Mouse (Mus musculus) layer of hippocampus, postnatal 10 days (tissue): ENCODE results near the gene Csnk2a1. TPM values are rescaled to one million over a fixed set of nuclear protein-coding genes. Genes with fewer than 3 reads are reported as not detected.
A peak's percentile ranks its signal among the peaks of the same experiment; 100 is the strongest.
"Not testable (repeated sequence)": the region's sequence is repeated elsewhere in the genome, so short reads cannot be mapped to it uniquely, and the experiment has no call there.

Experiments used
- DNase-seq, 2 experiments: peaks; one replicate each; pipeline ENCODE4 v3.0.0; 2021; ENCODE audit warnings: low spot score in 2 of 2
- long read RNA-seq: library from polyadenylated mRNA; stranded (forward); transcript quantifications from one replicate; pipeline ENCODE4 v2.0.0, GENCODE M21; 2023
- total RNA-seq, 2 experiments: library from RNA; stranded (reverse); gene quantifications; 2 replicates each; pipeline ENCODE4 v1.2.3; 2021

Gene Csnk2a1
- total RNA-seq: 100 to 1,000 TPM; 112 to 127 TPM
- long read RNA-seq, partial matches to known transcripts: 1 of 7 reads
- long read RNA-seq, other reads (novel, unspliced or antisense): 6 of 7 reads

DNA sequence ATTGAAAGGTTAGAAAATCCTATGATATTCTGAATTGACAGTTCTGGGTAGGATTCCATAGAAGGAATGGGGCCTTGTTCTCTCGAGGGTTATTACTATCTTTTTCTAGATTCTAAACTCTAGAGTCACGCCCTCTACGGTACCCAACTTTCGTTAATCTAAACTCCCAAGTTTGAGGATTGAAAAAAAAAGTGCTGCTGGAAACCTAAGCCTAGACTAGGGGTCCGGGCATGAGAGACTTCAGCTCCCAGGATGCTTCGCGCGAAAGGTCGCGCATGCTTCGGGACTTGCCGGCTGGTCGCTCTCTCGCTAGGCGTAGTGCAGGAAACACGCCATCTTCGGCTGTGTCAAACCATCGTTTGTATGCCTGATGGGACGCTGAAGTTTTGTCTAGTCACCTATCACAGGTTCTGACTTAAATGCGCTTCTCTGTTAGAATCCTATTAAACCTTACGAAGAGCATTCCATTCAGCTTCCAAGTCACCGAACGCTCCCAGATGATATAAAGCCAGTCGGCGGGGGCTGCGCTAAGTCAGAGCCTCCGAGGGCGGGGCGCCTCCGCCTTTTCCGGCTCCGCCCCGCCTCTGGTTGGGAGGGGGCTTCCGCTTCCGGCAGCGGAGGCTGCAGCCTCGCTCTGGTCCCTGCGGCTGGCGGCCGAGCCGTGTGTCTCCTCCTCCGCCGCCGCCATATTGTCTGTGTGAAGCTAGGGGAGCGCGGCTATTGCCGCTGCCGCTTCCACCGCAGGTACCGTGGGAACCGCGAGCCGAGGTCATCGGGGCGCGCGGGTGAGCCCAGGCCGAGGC is at the start of gene Csnk2a1:
Csnk2a1 (plus strand) TSS at position 592 of the 803 bp plus-strand sequence.
- DNase-seq: peak; percentile 87 to 93

GRCm38 (mm10) chr2:152177162-152177805 is 49.4 kb upstream of the Csnk2a1 start:
- no peak for DNase-seq

GRCm38 (mm10) chr2:152177806-152178170 is 48.9 kb upstream of the Csnk2a1 start:
- no peak for DNase-seq

DNA sequence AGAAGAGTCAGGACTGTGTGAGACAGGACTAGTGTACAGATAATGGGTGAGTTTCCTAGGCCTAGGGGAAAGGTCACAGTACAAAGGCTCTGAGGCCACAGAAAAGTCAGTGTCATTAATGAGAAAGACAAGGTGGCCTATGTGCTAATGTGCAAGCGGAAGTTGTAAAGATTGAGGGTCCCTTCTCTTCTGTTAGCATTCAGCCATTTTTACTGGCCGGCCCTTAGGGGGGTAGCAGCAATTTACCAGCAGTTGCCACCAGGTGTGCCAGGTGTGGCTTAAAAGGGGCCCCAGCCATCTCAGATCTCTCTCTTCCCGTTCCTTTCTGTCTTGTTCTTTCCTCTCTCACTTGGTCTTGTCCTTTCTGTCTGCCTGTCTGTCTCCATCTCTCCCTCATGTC is 48.3 kb upstream of the Csnk2a1 start:
- DNase-seq: no peak

DNA sequence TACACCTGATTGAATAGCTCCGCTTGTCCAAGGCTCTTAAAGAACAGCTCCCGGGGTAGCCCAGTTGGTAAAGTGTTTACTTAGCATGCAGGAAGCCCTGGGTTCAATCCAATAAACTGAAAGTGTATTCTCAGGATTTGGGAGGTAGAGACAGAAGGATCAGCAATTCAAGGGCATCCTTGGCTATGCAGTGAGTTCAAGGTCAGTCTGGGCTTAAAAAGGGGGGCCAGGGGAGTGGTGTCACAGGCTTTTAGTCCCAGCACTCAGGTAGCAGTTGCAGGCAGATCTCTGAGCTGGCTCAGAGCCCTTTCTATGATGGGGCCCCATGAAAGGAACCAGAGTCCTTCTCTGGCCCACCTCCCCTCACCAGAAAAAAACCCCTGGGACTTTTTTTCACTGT is 47.3 kb upstream of the Csnk2a1 start:
- DNase-seq: no peak

- no peak for DNase-seq
These were observed 46.3 kb upstream of the Csnk2a1 start for GRCm38 (mm10) chr2:152180323-152180722.

- no peak for DNase-seq
These were observed 39.5 kb upstream of the Csnk2a1 start for GRCm38 (mm10) chr2:152187132-152187531.

DNA sequence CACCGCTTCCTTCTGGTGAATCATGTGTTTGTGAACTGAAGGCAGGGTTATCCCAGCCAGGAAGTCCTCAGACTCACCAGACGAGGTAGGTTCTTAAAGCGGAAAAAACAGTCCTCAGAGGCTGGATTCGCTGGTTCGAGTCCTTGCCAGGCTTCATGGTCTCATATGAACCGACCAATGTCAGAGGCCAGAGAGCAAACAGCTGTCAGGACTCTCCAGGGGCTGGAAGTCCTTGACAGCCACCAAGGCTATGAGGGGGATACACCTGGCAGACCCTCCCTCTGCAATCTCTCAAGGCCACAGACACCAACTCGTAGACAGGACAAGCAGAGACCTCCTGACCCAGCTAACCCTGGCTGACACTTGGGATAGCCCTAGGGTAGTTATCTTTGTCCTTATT is 37.4 kb upstream of the Csnk2a1 start:
- no peak for DNase-seq

DNA sequence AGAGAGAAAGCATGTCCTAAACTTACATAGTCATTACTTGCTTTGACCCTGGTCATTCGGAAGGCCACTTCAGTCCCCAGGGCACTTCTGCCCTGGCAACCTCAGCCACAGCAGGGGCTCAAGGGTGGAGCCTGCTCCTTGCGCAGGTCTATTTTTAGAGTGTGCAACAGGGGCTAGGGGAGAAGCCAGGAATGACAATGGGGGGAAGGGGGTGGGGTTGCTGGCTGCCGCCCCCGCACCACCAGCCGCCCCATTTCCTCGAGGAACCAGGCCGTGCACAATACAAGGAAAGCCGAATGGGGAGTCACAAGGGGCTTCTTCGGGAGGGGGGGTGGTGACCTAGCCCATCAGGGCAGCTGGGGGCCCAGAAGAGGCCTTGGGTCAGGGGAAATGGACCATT is 37.0 kb upstream of the Csnk2a1 start:
- DNase-seq: no peak

GRCm38 (mm10) chr2:152190161-152190560 is 36.5 kb upstream of the Csnk2a1 start:
- DNase-seq: no peak

DNA sequence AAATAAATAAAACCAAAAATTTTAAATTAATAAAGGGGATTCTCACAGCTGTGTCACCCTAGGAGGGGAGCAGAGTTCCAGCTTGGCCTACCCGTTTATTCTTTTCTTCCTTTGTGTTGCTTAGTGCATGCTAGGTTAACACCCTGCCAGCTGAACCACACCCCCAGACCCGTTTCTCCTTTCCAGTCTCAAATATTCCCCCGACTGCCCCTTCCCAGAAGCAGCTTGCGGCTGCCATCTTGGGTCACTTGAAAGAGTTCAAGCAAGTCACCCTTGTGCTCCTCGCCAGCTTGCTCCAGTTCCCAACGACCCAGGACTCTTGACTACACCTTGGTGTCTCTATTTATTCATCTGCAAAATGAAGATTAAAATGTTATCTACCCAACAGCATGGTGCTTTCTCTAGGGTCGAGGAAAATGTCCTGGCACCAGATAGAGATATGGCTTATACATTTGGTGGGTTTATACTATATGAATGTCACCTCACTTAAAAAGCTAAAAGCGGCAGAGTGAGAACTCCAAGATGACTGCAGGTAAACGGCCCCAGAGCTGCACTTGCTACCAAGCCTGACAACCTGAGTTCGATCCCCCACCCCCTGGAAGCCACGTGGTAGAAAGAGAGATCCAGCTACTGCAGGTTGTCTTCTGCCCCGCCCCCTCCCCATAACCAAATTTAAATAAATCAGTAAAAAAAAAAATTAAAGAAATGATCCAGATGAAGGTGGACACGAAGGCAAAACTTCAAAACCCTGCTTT is 33.9 kb upstream of the Csnk2a1 start:
- no peak for DNase-seq

DNA sequence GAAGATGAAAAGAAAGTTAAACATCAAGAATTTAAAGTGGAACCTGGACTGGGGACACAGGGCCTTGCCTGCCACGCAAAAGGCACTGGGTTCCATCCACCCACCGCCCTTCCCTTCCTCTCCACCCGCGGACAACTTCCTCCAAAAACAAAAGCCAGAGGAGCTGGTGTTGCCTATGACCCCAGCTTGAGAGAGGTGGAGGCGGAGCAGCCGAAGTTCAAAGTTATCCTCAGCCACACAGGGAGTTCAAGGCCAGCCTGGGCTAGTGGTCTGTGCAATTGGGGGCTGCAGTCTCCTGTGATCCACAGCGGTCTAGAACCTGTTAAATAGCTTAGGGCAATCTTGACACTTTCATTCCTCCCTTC is 33.3 kb upstream of the Csnk2a1 start:
- no peak for DNase-seq

- DNase-seq: no peak
These were observed 32.1 kb upstream of the Csnk2a1 start for GRCm38 (mm10) chr2:152194586-152194985.

DNA sequence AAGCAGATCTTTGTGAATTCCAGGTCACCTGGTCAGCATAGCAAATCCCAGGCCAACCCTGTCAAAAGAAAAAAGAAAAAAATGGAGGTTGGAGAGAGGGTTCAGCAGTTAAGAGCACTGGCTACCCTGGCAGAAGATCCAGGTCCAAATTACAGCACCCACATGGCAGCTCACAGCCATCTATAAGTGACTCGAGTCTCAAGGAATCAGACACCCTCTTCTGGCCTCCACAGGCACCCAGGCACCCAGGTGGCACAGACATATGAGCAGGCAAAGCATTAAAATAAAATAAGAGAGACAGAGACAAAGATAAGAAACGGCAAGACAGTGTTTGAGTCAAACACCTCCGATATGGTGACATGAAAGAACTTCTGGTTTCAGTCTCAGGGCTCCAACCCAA is 29.7 kb upstream of the Csnk2a1 start:
- no peak for DNase-seq

GRCm38 (mm10) chr2:152197301-152197712 is 29.3 kb upstream of the Csnk2a1 start:
- DNase-seq: peak; percentile 61 to 71

DNA sequence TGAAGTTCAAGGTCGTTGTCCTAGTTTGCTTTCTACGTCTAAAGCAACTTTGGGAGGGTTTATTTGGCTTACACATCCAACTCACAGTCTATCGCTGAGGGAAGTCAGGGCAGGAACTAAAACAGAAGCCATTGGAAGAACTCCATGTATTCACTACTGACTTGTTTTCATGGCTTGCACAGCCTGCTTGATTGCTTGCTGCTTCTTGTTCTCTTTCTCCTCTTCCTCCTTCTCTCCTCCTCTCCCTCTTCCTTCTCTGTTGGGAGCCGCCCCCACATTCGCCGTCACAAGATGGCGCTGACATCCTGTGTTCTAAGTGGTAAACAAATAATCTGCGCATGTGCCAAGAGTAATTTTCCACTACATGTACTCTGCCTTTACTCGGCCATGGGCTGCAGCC is 20.5 kb upstream of the Csnk2a1 start:
- DNase-seq: not testable (repeated sequence)

- no peak for DNase-seq
These were observed 14.8 kb upstream of the Csnk2a1 start for GRCm38 (mm10) chr2:152211871-152212270.

- DNase-seq: no peak
These were observed 9.7 kb upstream of the Csnk2a1 start for GRCm38 (mm10) chr2:152216975-152217374.

- DNase-seq: no peak
These were observed 2.9 kb upstream of the Csnk2a1 start for GRCm38 (mm10) chr2:152223521-152224300.

DNA sequence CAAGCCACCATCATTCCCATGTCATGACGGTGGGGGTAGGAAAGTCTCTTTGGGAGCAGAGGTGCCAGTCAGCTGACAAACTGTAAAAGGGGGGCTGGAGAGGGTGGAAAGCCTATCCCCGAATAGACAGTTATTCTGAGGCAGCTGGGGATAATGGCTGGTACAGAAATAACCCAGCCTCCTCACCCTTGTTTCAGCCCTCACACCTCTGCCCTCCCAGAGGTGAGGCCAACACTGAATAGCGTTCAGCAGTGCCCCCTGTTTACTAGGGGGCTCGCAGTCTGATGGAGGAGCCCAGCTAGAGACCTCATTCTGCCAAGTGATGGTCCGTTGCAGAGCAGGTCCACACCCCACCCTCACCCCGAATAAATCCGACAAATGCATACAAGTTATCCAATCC is 1.1 kb upstream of the Csnk2a1 start:
- no peak for DNase-seq

GRCm38 (mm10) chr2:152227051-152227481 is 427 bp downstream of the Csnk2a1 start:
- peak; percentile 70 to 77 for DNase-seq
